Comparison of ENCODE assay signal across 15 mouse cellular contexts in genomic region chr14:118225061-118225743, GRCm38 (mm10). TPM values are rescaled to one million over a fixed set of nuclear protein-coding genes. Genes with fewer than 3 reads are reported as not detected.
DNase-seq lines count a peak whose midpoint lies in the region; ATAC-seq lines count a peak whose summit lies in the region.
"Had no signal": no experiment of that assay in that cellular context is flagged by ENCODE, and none has a peak within 500 bp of the region (broad histone marks: within the 10 kb centered on the region; RNA-seq: fewer than 3 reads in every experiment).

No protein-coding gene starts in this region.

- H3K27me3 ChIP-seq in intestine, embryonic 14.5 days (replicated peaks; ENCODE audit: control insufficient read depth, insufficient read depth, low read length), result peaks cover 83% of the 10 kb centered on the region
- H3K27me3 ChIP-seq in intestine, embryonic 15.5 days (replicated peaks), result peaks cover 70% of the 10 kb centered on the region
- H3K27me3 ChIP-seq in forebrain, embryonic 12.5 days, result peaks cover 78% of the 10 kb centered on the region
- H3K27me3 ChIP-seq in limb, embryonic 10.5 days (ENCODE audit: low read depth, poor library complexity, severe bottlenecking), result peaks cover 90% of the 10 kb centered on the region
- peaks cover 82% of the 10 kb centered on the region for H3K27me3 ChIP-seq in neural tube, embryonic 13.5 days

- no peaks in the 10 kb centered on the region for H3K36me3 ChIP-seq in intestine, embryonic 14.5 days (ENCODE audit: control insufficient read depth, insufficient read depth, low read length)
- H3K36me3 ChIP-seq in intestine, embryonic 15.5 days, result no peaks in the 10 kb centered on the region
- H3K36me3 ChIP-seq in forebrain, embryonic 12.5 days (replicated peaks), result no peaks in the 10 kb centered on the region
- H3K36me3 ChIP-seq in limb, embryonic 10.5 days, result no peaks in the 10 kb centered on the region
- H3K36me3 ChIP-seq in neural tube, embryonic 13.5 days, result no peaks in the 10 kb centered on the region
- H3K36me3 ChIP-seq: kidney, embryonic 15.5 days had no signal

- no peak overlapping the region for H3K4me2 ChIP-seq in intestine, embryonic 14.5 days (ENCODE audit: low read length)
- H3K4me2 ChIP-seq in intestine, embryonic 15.5 days (replicated peaks), result no peak overlapping the region
- H3K4me2 ChIP-seq in forebrain, embryonic 12.5 days, result peak overlapping the region; percentile 50
- H3K4me2 ChIP-seq in neural tube, embryonic 13.5 days, result peak overlapping the region; percentile 40

- peak; percentile 57 for DNase-seq in intestine, embryonic 14.5 days (ENCODE audit: low spot score)
- peak; percentile 51 for DNase-seq in limb, embryonic 10.5 days (ENCODE audit: low spot score)
- no peak for DNase-seq in kidney, adult 9 months
- no peak for DNase-seq in adrenal gland, postnatal 36 days
- DNase-seq in frontal cortex, postnatal 25 days (ENCODE audit: low spot score in 2 of 2), result no peak
- DNase-seq: liver, postnatal 0 days; right cerebral cortex, postnatal 14 days had no signal

- WGBS in intestine, embryonic 14.5 days, result 13% methylated on average over 16 of the region's 16 CpGs
- WGBS in intestine, embryonic 15.5 days, result 12% methylated on average over 16 of the region's 16 CpGs
- whole genome bisulfite sequencing in forebrain, embryonic 12.5 days, result 26% methylated on average over 16 of the region's 16 CpGs
- WGBS in limb, embryonic 10.5 days, result 7% methylated on average over 16 of the region's 16 CpGs
- WGBS in neural tube, embryonic 13.5 days, result 24% methylated on average over 16 of the region's 16 CpGs

- H3K27ac ChIP-seq in intestine, embryonic 14.5 days (ENCODE audit: low read depth), result no peak overlapping the region
- H3K27ac ChIP-seq in intestine, embryonic 15.5 days, result no peak overlapping the region
- no peak overlapping the region for H3K27ac ChIP-seq in forebrain, embryonic 12.5 days
- no peak overlapping the region for H3K27ac ChIP-seq in limb, embryonic 10.5 days
- no peak overlapping the region for H3K27ac ChIP-seq in neural tube, embryonic 13.5 days (replicated peaks)
- H3K27ac ChIP-seq: kidney, embryonic 15.5 days had no signal

- no peaks in the 10 kb centered on the region for H3K9me3 ChIP-seq in intestine, embryonic 14.5 days (ENCODE audit: control insufficient read depth, low read length)
- H3K9me3 ChIP-seq in intestine, embryonic 15.5 days, result no peaks in the 10 kb centered on the region
- H3K9me3 ChIP-seq in forebrain, embryonic 12.5 days, result no peaks in the 10 kb centered on the region
- no peaks in the 10 kb centered on the region for H3K9me3 ChIP-seq in limb, embryonic 10.5 days (replicated peaks)
- H3K9me3 ChIP-seq in neural tube, embryonic 13.5 days, result no peaks in the 10 kb centered on the region; the same call in 1 of the 2 replicates
- H3K9me3 ChIP-seq: kidney, embryonic 15.5 days had no signal

- no peak overlapping the region for H3K4me3 ChIP-seq in intestine, embryonic 14.5 days (ENCODE audit: low read depth, low read length)
- no peak overlapping the region for H3K4me3 ChIP-seq in intestine, embryonic 15.5 days (replicated peaks)
- H3K4me3 ChIP-seq in forebrain, embryonic 12.5 days (replicated peaks), result no peak overlapping the region; the same call in 1 of the 2 replicates
- no peak overlapping the region for H3K4me3 ChIP-seq in limb, embryonic 10.5 days
- H3K4me3 ChIP-seq in neural tube, embryonic 13.5 days, result no peak overlapping the region

- H3K9ac ChIP-seq in intestine, embryonic 14.5 days (ENCODE audit: low read length), result no peak overlapping the region
- no peak overlapping the region for H3K9ac ChIP-seq in intestine, embryonic 15.5 days
- H3K9ac ChIP-seq in forebrain, embryonic 12.5 days, result peak overlapping the region; percentile 34; the same call in 1 of the 2 replicates
- H3K9ac ChIP-seq in neural tube, embryonic 13.5 days, result no peak overlapping the region
- H3K9ac ChIP-seq: kidney, embryonic 15.5 days; liver, postnatal 0 days had no signal

- ATAC-seq in intestine, embryonic 14.5 days (replicated peaks; ENCODE audit: low FRiP score, low TSS enrichment, low read depth), result no peak
- no peak for ATAC-seq in intestine, embryonic 15.5 days
- ATAC-seq in forebrain, embryonic 12.5 days (ENCODE audit: low FRiP score), result no peak
- ATAC-seq in neural tube, embryonic 13.5 days (ENCODE audit: low read depth), result no peak
- ATAC-seq: liver, postnatal 0 days had no signal

- H3K4me1 ChIP-seq in intestine, embryonic 14.5 days (replicated peaks; ENCODE audit: control insufficient read depth, insufficient read depth, low read length), result no peaks in the 10 kb centered on the region
- H3K4me1 ChIP-seq in intestine, embryonic 15.5 days (replicated peaks), result no peaks in the 10 kb centered on the region
- H3K4me1 ChIP-seq in forebrain, embryonic 12.5 days, result peaks cover 49% of the 10 kb centered on the region
- peaks cover 28% of the 10 kb centered on the region for H3K4me1 ChIP-seq in limb, embryonic 10.5 days
- H3K4me1 ChIP-seq in neural tube, embryonic 13.5 days (replicated peaks), result peaks cover 50% of the 10 kb centered on the region

RNA-seq across cellular contexts. Expression of gene Sox21, which starts 11.6 kb away (rescaled TPM):
- polyA plus RNA-seq in intestine, embryonic 14.5 days (2014; fragmentation: Nextera tagmentation; extraction: Ambion mirVana), result not detected in 2 replicates
- 0.09 and 0.14 TPM in 2 replicates for polyA plus RNA-seq in intestine, embryonic 15.5 days (2015; fragmentation: Nextera tagmentation; extraction: Ambion mirVana)
- 21.2 and 24.9 TPM in 2 replicates for polyA plus RNA-seq in forebrain, embryonic 12.5 days (2016; fragmentation: Nextera tagmentation; extraction: Ambion mirVana)
- 0.08 and 0.13 TPM in 2 replicates for polyA plus RNA-seq in limb, embryonic 10.5 days (2016; fragmentation: Nextera tagmentation; extraction: Ambion mirVana)
- polyA plus RNA-seq in neural tube, embryonic 13.5 days (2015; fragmentation: Nextera tagmentation; extraction: Ambion mirVana), result 5.6 and 6.0 TPM in 2 replicates
- under 1 TPM in 1 of 2 experiments, not detected in 1; 0.10 TPM for total RNA-seq in adrenal gland, postnatal 36 days (2021)
- polyA plus RNA-seq: liver, postnatal 0 days had no signal

RNA-seq across cellular contexts. Expression of gene Gm9376, which starts 41.6 kb away (rescaled TPM):
- not detected in 2 replicates for polyA plus RNA-seq in intestine, embryonic 14.5 days (2014; fragmentation: Nextera tagmentation; extraction: Ambion mirVana)
- polyA plus RNA-seq in intestine, embryonic 15.5 days (2015; fragmentation: Nextera tagmentation; extraction: Ambion mirVana), result not detected in 2 replicates
- polyA plus RNA-seq in forebrain, embryonic 12.5 days (2016; fragmentation: Nextera tagmentation; extraction: Ambion mirVana), result not detected in 2 replicates
- polyA plus RNA-seq in limb, embryonic 10.5 days (2016; fragmentation: Nextera tagmentation; extraction: Ambion mirVana), result not detected in 2 replicates
- polyA plus RNA-seq in neural tube, embryonic 13.5 days (2015; fragmentation: Nextera tagmentation; extraction: Ambion mirVana), result not detected in 2 replicates
- total RNA-seq in adrenal gland, postnatal 36 days (2021), result not detected
- total RNA-seq: adrenal gland, postnatal 4 days; left cerebral cortex, postnatal 10 days had no signal
- polyA plus RNA-seq: C2C12; kidney, embryonic 15.5 days; liver, postnatal 0 days; stomach, embryonic 14.5 days had no signal

Comparison
In these comparisons a context has a peak if more than half of its experiments do, and no peak if none do; other contexts are left out.
1. DNase-seq: peak in intestine, embryonic 14.5 days (single experiment) and limb, embryonic 10.5 days (single experiment); none in kidney, adult 9 months (single experiment), adrenal gland, postnatal 36 days (0 of 2) and frontal cortex, postnatal 25 days (0 of 2).
2. H3K4me2 ChIP-seq: peak in forebrain, embryonic 12.5 days (single experiment) and neural tube, embryonic 13.5 days (single experiment); none in intestine, embryonic 14.5 days (single experiment) and intestine, embryonic 15.5 days (single experiment).